Mouse (Mus musculus): ENCODE data around the gene Gstp1.

DNA sequence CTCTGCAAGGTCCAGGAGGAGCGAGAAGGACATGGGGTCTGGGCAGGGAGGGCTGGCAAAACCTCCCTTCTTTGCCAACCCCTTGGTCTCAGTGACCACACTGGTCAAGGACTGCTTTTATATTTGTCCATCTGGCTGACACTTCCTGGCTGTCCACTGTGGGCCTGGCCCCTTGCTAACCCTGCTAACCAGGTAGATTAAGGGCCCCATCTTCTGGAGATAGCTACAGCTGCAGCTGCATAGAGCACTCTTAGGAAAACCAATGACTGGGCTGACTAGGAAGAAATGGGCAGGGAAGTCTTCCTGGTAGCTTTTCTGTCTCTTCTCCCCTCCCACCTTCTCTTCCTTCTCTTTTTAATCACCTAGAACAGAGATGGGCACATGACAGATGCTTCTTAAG, 47.2 kb upstream of the Gstp1 start:
- TF ChIP-seq GATA1 (IDR thresholded peaks at IDR 0.05; ENCODE audit: low read length) (no peak), TAL1 (IDR thresholded peaks at IDR 0.05; ENCODE audit: low read length) (no peak)

Data from erythroblast, embryonic 14.5 days (primary cell).